Mouse (Mus musculus): ENCODE measurements at regions not wholly inside any gene's neighbourhood (a gene's known extent, or its start where the extent isn't known, plus 50 kb on each side); places are given as distances from the start of the nearest gene placed in this dataset.

GRCm38 (mm10) chr6:51192826-51193225, 239.6 kb upstream of the Nfe2l3 start:
- TF ChIP-seq CTCF (conservative IDR thresholded peaks at IDR 0.05 in 1 of 2, IDR thresholded peaks at IDR 0.05 in 1 of 2; ENCODE audit: low read depth in 2 of 2, low read length in 2 of 2) (no peak), EP300 (IDR thresholded peaks at IDR 0.05; ENCODE audit: low read length) (no peak), POLR2A (IDR thresholded peaks at IDR 0.05; ENCODE audit: low read depth, low read length) (no peak), MXI1 (IDR thresholded peaks at IDR 0.05; ENCODE audit: low read depth, low read length) (no peak), MAX (IDR thresholded peaks at IDR 0.05; ENCODE audit: low read length) (no peak), UBTF (IDR thresholded peaks at IDR 0.05; ENCODE audit: low read depth, low read length) (no peak), CHD2 (IDR thresholded peaks at IDR 0.05; ENCODE audit: low read length) (no peak), MYC (IDR thresholded peaks at IDR 0.05; ENCODE audit: low read depth, low read length) (no peak), KAT2A (IDR thresholded peaks at IDR 0.05; ENCODE audit: insufficient replicate concordance, low read length) (no peak), USF2 (conservative IDR thresholded peaks at IDR 0.05; ENCODE audit: low read depth, low read length) (no peak), USF1 (IDR thresholded peaks at IDR 0.05; ENCODE audit: low read depth, low read length) (no peak), ELF1 (IDR thresholded peaks at IDR 0.05; ENCODE audit: low read depth, low read length) (no peak)
